Mouse (Mus musculus): Measurements from ENCODE around the gene Rtn4rl1. TPM values are rescaled to one million over a fixed set of nuclear protein-coding genes. Genes with fewer than 3 reads are reported as not detected.

The Rtn4rl1 gene
- polyA plus RNA-seq, 1 experiment from 2014 or later = 2.1 TPM

- peaks cover 16% of the 10 kb centered on the region; the same call in 1 of the 2 replicates for H3K27me3 ChIP-seq (replicated peaks; ENCODE audit: low read depth, poor library complexity, severe bottlenecking)
- peaks cover 63% of the 10 kb centered on the region for H3K36me3 ChIP-seq (replicated peaks)
- under 1% methylated on average over 33 of the region's 33 CpGs for WGBS
- peak within 1 kb of the TSS; percentile 84 for H3K4me3 ChIP-seq
- H3K9me3 ChIP-seq = no peaks in the 10 kb centered on the region
- H3K4me1 ChIP-seq = peaks cover 29% of the 10 kb centered on the region
- peak; percentile 95 for DNase-seq (ENCODE audit: low spot score)
- H3K27ac ChIP-seq (replicated peaks) = peak within 1 kb of the TSS; percentile 89
Observed at GRCm38 (mm10) chr11:75178672-75179208, 14.8 kb upstream of the Rtn4rl1 start, which contains the start of gene Ovca2. Gene Ovca2 (minus strand): TSS chr11:75178835.

GRCm38 (mm10) chr11:75183917-75184570 is 9.5 kb upstream of the Rtn4rl1 start:
- Histone ChIP-seq H3K27ac (replicated peaks) (no peak overlapping the region), H3K9me3 (no peaks in the 10 kb centered on the region), H3K4me3 (no peak overlapping the region), H3K36me3 (replicated peaks) (peaks cover 65% of the 10 kb centered on the region), H3K4me1 (peaks cover 12% of the 10 kb centered on the region), H3K27me3 (replicated peaks; ENCODE audit: low read depth, poor library complexity, severe bottlenecking) (no peaks in the 10 kb centered on the region)
- no peak for DNase-seq (ENCODE audit: low spot score)
- 77% methylated on average over 2 of the region's 2 CpGs for WGBS

- Histone ChIP-seq H3K27ac (replicated peaks) (no peak overlapping the region), H3K36me3 (replicated peaks) (peaks cover 65% of the 10 kb centered on the region), H3K4me3 (no peak overlapping the region), H3K27me3 (replicated peaks; ENCODE audit: low read depth, poor library complexity, severe bottlenecking) (no peaks in the 10 kb centered on the region), H3K9me3 (no peaks in the 10 kb centered on the region), H3K4me1 (peaks cover 12% of the 10 kb centered on the region)
- no peak for DNase-seq (ENCODE audit: low spot score)
- WGBS = 85% methylated on average over 5 of the region's 5 CpGs
Observed at GRCm38 (mm10) chr11:75184573-75184972, 9.0 kb upstream of the Rtn4rl1 start.

GRCm38 (mm10) chr11:75184986-75185385 is 8.6 kb upstream of the Rtn4rl1 start:
- 73% methylated on average over 2 of the region's 2 CpGs for WGBS

GRCm38 (mm10) chr11:75189713-75190370 is 3.7 kb upstream of the Rtn4rl1 start:
- Histone ChIP-seq H3K9me3 (no peaks in the 10 kb centered on the region), H3K27ac (replicated peaks) (peak overlapping the region; percentile 62), H3K4me1 (peaks cover 52% of the 10 kb centered on the region), H3K36me3 (replicated peaks) (peaks cover 14% of the 10 kb centered on the region), H3K4me3 (peak overlapping the region; percentile 70), H3K27me3 (replicated peaks; ENCODE audit: low read depth, poor library complexity, severe bottlenecking) (peaks cover 44% of the 10 kb centered on the region)
- DNase-seq (ENCODE audit: low spot score) = no peak
- under 1% methylated on average over 22 of the region's 22 CpGs for WGBS

More at GRCm38 (mm10) chr11:75184986-75185385, 8.6 kb upstream of the Rtn4rl1 start:
- Histone ChIP-seq H3K9me3 (no peaks in the 10 kb centered on the region), H3K4me1 (peaks cover 14% of the 10 kb centered on the region), H3K4me3 (no peak overlapping the region), H3K36me3 (replicated peaks) (peaks cover 62% of the 10 kb centered on the region), H3K27me3 (replicated peaks; ENCODE audit: low read depth, poor library complexity, severe bottlenecking) (no peaks in the 10 kb centered on the region), H3K27ac (replicated peaks) (no peak overlapping the region)
- no peak for DNase-seq (ENCODE audit: low spot score)

- H3K36me3 ChIP-seq (replicated peaks) = peaks cover 9% of the 10 kb centered on the region; the same call in 1 of the 2 replicates
- H3K4me1 ChIP-seq = peaks cover 57% of the 10 kb centered on the region
- DNase-seq (ENCODE audit: low spot score) = peak; percentile 92
- no peaks in the 10 kb centered on the region for H3K9me3 ChIP-seq
- H3K27me3 ChIP-seq (replicated peaks; ENCODE audit: low read depth, poor library complexity, severe bottlenecking) = peaks cover 49% of the 10 kb centered on the region
- WGBS = under 1% methylated on average over 24 of the region's 24 CpGs
- peak overlapping the region; percentile 62 for H3K27ac ChIP-seq (replicated peaks)
- peak overlapping the region; percentile 70 for H3K4me3 ChIP-seq
Observed at GRCm38 (mm10) chr11:75190371-75190724, 3.2 kb upstream of the Rtn4rl1 start.

GRCm38 (mm10) chr11:75190905-75191441 is 2.6 kb upstream of the Rtn4rl1 start, which contains the start of gene Dph1:
Gene Dph1 (minus strand): TSS chr11:75191241.
- Histone ChIP-seq H3K4me3 (peak within 1 kb of the TSS; percentile 70), H3K9me3 (no peaks in the 10 kb centered on the region), H3K27me3 (replicated peaks; ENCODE audit: low read depth, poor library complexity, severe bottlenecking) (peaks cover 55% of the 10 kb centered on the region), H3K36me3 (replicated peaks) (0 out of 2 replicates have a peak, but pooled peaks cover 3% of the 10 kb centered on the region), H3K27ac (replicated peaks) (peak within 1 kb of the TSS; percentile 62), H3K4me1 (peaks cover 63% of the 10 kb centered on the region)
- WGBS = 45% methylated on average over 5 of the region's 5 CpGs
- DNase-seq (ENCODE audit: low spot score) = no peak

- peaks cover 67% of the 10 kb centered on the region for H3K4me1 ChIP-seq
- H3K9me3 ChIP-seq = no peaks in the 10 kb centered on the region
- 0 out of 2 replicates have a peak, but pooled peaks cover 3% of the 10 kb centered on the region for H3K36me3 ChIP-seq (replicated peaks)
- 57% methylated on average over 6 of the region's 6 CpGs for WGBS
- DNase-seq (ENCODE audit: low spot score) = no peak
- H3K27ac ChIP-seq (replicated peaks) = no peak overlapping the region
- no peak overlapping the region for H3K4me3 ChIP-seq
- peaks cover 64% of the 10 kb centered on the region for H3K27me3 ChIP-seq (replicated peaks; ENCODE audit: low read depth, poor library complexity, severe bottlenecking)
Observed at GRCm38 (mm10) chr11:75191841-75192240, 1.7 kb upstream of the Rtn4rl1 start.

- 22% methylated on average over 13 of the region's 13 CpGs for WGBS
- DNase-seq (ENCODE audit: low spot score) = peak; percentile 87
- Histone ChIP-seq H3K27me3 (replicated peaks; ENCODE audit: low read depth, poor library complexity, severe bottlenecking) (peaks cover 71% of the 10 kb centered on the region), H3K36me3 (replicated peaks) (0 out of 2 replicates have a peak, but pooled peaks cover 3% of the 10 kb centered on the region), H3K9me3 (no peaks in the 10 kb centered on the region), H3K27ac (replicated peaks) (no peak overlapping the region), H3K4me3 (peak overlapping the region; percentile 63), H3K4me1 (peaks cover 67% of the 10 kb centered on the region)
Observed at GRCm38 (mm10) chr11:75192336-75193214, 1.0 kb upstream of the Rtn4rl1 start.

- H3K4me3 ChIP-seq = peak overlapping the region; percentile 63
- no peaks in the 10 kb centered on the region for H3K36me3 ChIP-seq (replicated peaks)
- H3K27ac ChIP-seq (replicated peaks) = peak overlapping the region; percentile 65; the same call in 1 of the 2 replicates
- H3K9me3 ChIP-seq = no peaks in the 10 kb centered on the region
- WGBS = under 1% methylated on average over 52 of the region's 52 CpGs
- peak; percentile 60 for DNase-seq (ENCODE audit: low spot score)
- H3K27me3 ChIP-seq (replicated peaks; ENCODE audit: low read depth, poor library complexity, severe bottlenecking) = peaks cover 87% of the 10 kb centered on the region
- H3K4me1 ChIP-seq = peaks cover 62% of the 10 kb centered on the region
Observed at GRCm38 (mm10) chr11:75194121-75194849, 702 bp downstream of the Rtn4rl1 start.

GRCm38 (mm10) chr11:75194850-75195461 is 1.4 kb downstream of the Rtn4rl1 start:
- Histone ChIP-seq H3K27me3 (replicated peaks; ENCODE audit: low read depth, poor library complexity, severe bottlenecking) (peaks cover 94% of the 10 kb centered on the region), H3K36me3 (replicated peaks) (no peaks in the 10 kb centered on the region), H3K27ac (replicated peaks) (peak overlapping the region; percentile 65)

More at GRCm38 (mm10) chr11:75194850-75195461, 1.4 kb downstream of the Rtn4rl1 start:
- peak overlapping the region; percentile 63 for H3K4me3 ChIP-seq
- WGBS = under 1% methylated on average over 39 of the region's 39 CpGs
- H3K9me3 ChIP-seq = no peaks in the 10 kb centered on the region
- DNase-seq (ENCODE audit: low spot score) = peak; percentile 83
- H3K4me1 ChIP-seq = peaks cover 55% of the 10 kb centered on the region

Data from embryonic facial prominence, embryonic 10.5 days (tissue).